Mouse (Mus musculus): ENCODE measurements around the gene Gtf3c1.

Gene Gtf3c1

GRCm38 (mm10) chr7:125707186-125707585, 394 bp downstream of the Gtf3c1 start:
- DNase-seq (ENCODE audit: low spot score in 2 of 2), result peak; percentile 68 to 74

- DNase-seq (ENCODE audit: low spot score in 2 of 2), result no peak
Observed at GRCm38 (mm10) chr7:125702791-125703190, 4.8 kb downstream of the Gtf3c1 start.

GRCm38 (mm10) chr7:125694056-125694455, 13.5 kb downstream of the Gtf3c1 start:
- DNase-seq (ENCODE audit: low spot score in 2 of 2), result peak; percentile 35 to 72

GRCm38 (mm10) chr7:125690516-125690915, 17.1 kb downstream of the Gtf3c1 start:
- DNase-seq (ENCODE audit: low spot score in 2 of 2), result no peak

GRCm38 (mm10) chr7:125679936-125680335, 27.6 kb downstream of the Gtf3c1 start:
- no peak for DNase-seq (ENCODE audit: low spot score in 2 of 2)

- DNase-seq (ENCODE audit: low spot score in 2 of 2), result no peak
Observed at GRCm38 (mm10) chr7:125678756-125679155, 28.8 kb downstream of the Gtf3c1 start.

- DNase-seq (ENCODE audit: low spot score in 2 of 2), result peak in 1 of 2 experiments; percentile 53
Observed at GRCm38 (mm10) chr7:125674916-125675315, 32.7 kb downstream of the Gtf3c1 start.

- DNase-seq (ENCODE audit: low spot score in 2 of 2), result no peak
Observed at GRCm38 (mm10) chr7:125671396-125671795, 36.2 kb downstream of the Gtf3c1 start.

- no peak for DNase-seq (ENCODE audit: low spot score in 2 of 2)
Observed at GRCm38 (mm10) chr7:125670865-125671264, 36.7 kb downstream of the Gtf3c1 start.

GRCm38 (mm10) chr7:125663654-125664053, 43.9 kb downstream of the Gtf3c1 start:
- DNase-seq (ENCODE audit: low spot score in 2 of 2), result no peak

GRCm38 (mm10) chr7:125657511-125657910, 50.1 kb downstream of the Gtf3c1 start:
- DNase-seq (ENCODE audit: low spot score in 2 of 2), result no peak

GRCm38 (mm10) chr7:125649013-125649412, 58.6 kb downstream of the Gtf3c1 start:
- DNase-seq (ENCODE audit: low spot score in 2 of 2), result no peak

- no peak for DNase-seq (ENCODE audit: low spot score in 2 of 2)
Observed at GRCm38 (mm10) chr7:125645413-125645812, 62.2 kb downstream of the Gtf3c1 start.

- DNase-seq (ENCODE audit: low spot score in 2 of 2), result peak; percentile 48 to 49
Observed at GRCm38 (mm10) chr7:125643880-125644279, 63.7 kb downstream of the Gtf3c1 start.

- DNase-seq (ENCODE audit: low spot score in 2 of 2), result peak; percentile 77 to 81
Observed at GRCm38 (mm10) chr7:125638870-125639386, 68.7 kb downstream of the Gtf3c1 start.

- no peak for DNase-seq (ENCODE audit: low spot score in 2 of 2)
Observed at GRCm38 (mm10) chr7:125638376-125638775, 69.2 kb downstream of the Gtf3c1 start.

GRCm38 (mm10) chr7:125637220-125638140, 70.1 kb downstream of the Gtf3c1 start:
- DNase-seq (ENCODE audit: low spot score in 2 of 2), result no peak

GRCm38 (mm10) chr7:125630989-125631388, 76.6 kb downstream of the Gtf3c1 start:
- DNase-seq (ENCODE audit: low spot score in 2 of 2), result no peak

GRCm38 (mm10) chr7:125630317-125630716, 77.3 kb downstream of the Gtf3c1 start:
- peak in 1 of 2 experiments; percentile 51 for DNase-seq (ENCODE audit: low spot score in 2 of 2)

- DNase-seq (ENCODE audit: low spot score in 2 of 2), result no peak
Observed at GRCm38 (mm10) chr7:125625829-125626228, 81.8 kb downstream of the Gtf3c1 start.

GRCm38 (mm10) chr7:125625219-125625618, 82.4 kb downstream of the Gtf3c1 start:
- no peak for DNase-seq (ENCODE audit: low spot score in 2 of 2)

- no peak for DNase-seq (ENCODE audit: low spot score in 2 of 2)
Observed at GRCm38 (mm10) chr7:125622741-125623685, 84.6 kb downstream of the Gtf3c1 start.
